25 mouse cellular contexts compared by ENCODE assay signal in genomic region chr11:55183124-55183523, GRCm38 (mm10). TPM values are rescaled to one million over a fixed set of nuclear protein-coding genes. Genes with fewer than 3 reads are reported as not detected.
DNase-seq lines count a peak whose midpoint lies in the region; ATAC-seq and TF ChIP-seq lines count a peak whose summit lies in the region.
"Had no signal": no experiment of that assay in that cellular context is flagged by ENCODE, and none has a peak within 500 bp of the region (broad histone marks: within the 10 kb centered on the region; RNA-seq: fewer than 3 reads in every experiment).

No protein-coding gene starts in this region.

- WGBS in liver, embryonic 14.5 days (ENCODE audit: insufficient replicate concordance), result 45% methylated on average over 7 of the region's 7 CpGs
- 22% methylated on average over 7 of the region's 7 CpGs for WGBS in lung, postnatal 0 days
- 45% methylated on average over 7 of the region's 7 CpGs for WGBS in intestine, postnatal 0 days
- 75% methylated on average over 7 of the region's 7 CpGs for WGBS in forebrain, embryonic 13.5 days

- H3K27ac ChIP-seq in liver, embryonic 14.5 days, result no peak overlapping the region
- H3K27ac ChIP-seq in lung, postnatal 0 days (ENCODE audit: low read length), result peak overlapping the region; percentile 69; the same call in 1 of the 2 replicates
- no peak overlapping the region for H3K27ac ChIP-seq in intestine, postnatal 0 days (ENCODE audit: low read depth, low read length)
- no peak overlapping the region for H3K27ac ChIP-seq in forebrain, embryonic 13.5 days
- H3K27ac ChIP-seq: heart, embryonic 15.5 days; kidney, postnatal 0 days; layer of hippocampus, adult 2 months; left cerebral cortex, adult 2 months; limb, embryonic 10.5 days; macrophage; midbrain, embryonic 12.5 days; stomach, postnatal 0 days had no signal

- peak overlapping the region; percentile 43; the same call in 1 of the 2 replicates for H3K4me2 ChIP-seq in liver, embryonic 14.5 days (ENCODE audit: low read depth)
- H3K4me2 ChIP-seq in lung, postnatal 0 days (replicated peaks; ENCODE audit: low read depth, low read length), result peak overlapping the region; percentile 37; the same call in 1 of the 2 replicates
- H3K4me2 ChIP-seq in intestine, postnatal 0 days (replicated peaks; ENCODE audit: low read depth), result no peak overlapping the region
- no peak overlapping the region for H3K4me2 ChIP-seq in forebrain, embryonic 13.5 days
- H3K4me2 ChIP-seq: heart, embryonic 15.5 days; midbrain, embryonic 12.5 days had no signal

- H3K9me3 ChIP-seq in liver, embryonic 14.5 days (ENCODE audit: control insufficient read depth, low read length), result no peaks in the 10 kb centered on the region
- no peaks in the 10 kb centered on the region for H3K9me3 ChIP-seq in lung, postnatal 0 days (ENCODE audit: low read length)
- H3K9me3 ChIP-seq in intestine, postnatal 0 days (ENCODE audit: control insufficient read depth), result no peaks in the 10 kb centered on the region
- no peaks in the 10 kb centered on the region for H3K9me3 ChIP-seq in forebrain, embryonic 13.5 days (replicated peaks)
- H3K9me3 ChIP-seq: heart, embryonic 15.5 days; limb, embryonic 10.5 days; midbrain, embryonic 12.5 days had no signal

- no peak overlapping the region for H3K4me3 ChIP-seq in liver, embryonic 14.5 days (ENCODE audit: insufficient read depth in 1 of 2, low read depth in 2 of 2, low read length in 2 of 2)
- H3K4me3 ChIP-seq in lung, postnatal 0 days (ENCODE audit: low read depth, low read length), result no peak overlapping the region
- no peak overlapping the region for H3K4me3 ChIP-seq in intestine, postnatal 0 days (ENCODE audit: low read depth, low read length)
- H3K4me3 ChIP-seq in forebrain, embryonic 13.5 days, result no peak overlapping the region
- H3K4me3 ChIP-seq: heart, embryonic 15.5 days; layer of hippocampus, adult 2 months; left cerebral cortex, adult 2 months; limb, embryonic 10.5 days; midbrain, embryonic 12.5 days had no signal

- peak; percentile 8 for DNase-seq in kidney, postnatal 14 days
- DNase-seq in kidney, postnatal 4 days, result no peak
- peak in 1 of 3 experiments; percentile 24 for DNase-seq in liver, embryonic 14.5 days (ENCODE audit: low read depth in 3 of 3, low spot score in 3 of 3)
- DNase-seq in lung, postnatal 0 days (ENCODE audit: low spot score), result peak; percentile 86
- DNase-seq: B cell, adult 2 months; cerebellum, adult 9-11 months; gastrocnemius, postnatal 25 days; kidney, adult 18-20 months; retina, postnatal 1 day had no signal

- peaks cover 0 to 7% of the 10 kb centered on the region in 2 experiments; a peak in 1 of 4 replicates for H3K4me1 ChIP-seq in liver, embryonic 14.5 days (replicated peaks; ENCODE audit: control insufficient read depth in 2 of 2, insufficient read depth in 2 of 2, low read length in 1 of 2)
- no peaks in the 10 kb centered on the region for H3K4me1 ChIP-seq in lung, postnatal 0 days (ENCODE audit: insufficient read depth, low read depth, low read length)
- H3K4me1 ChIP-seq in intestine, postnatal 0 days (replicated peaks; ENCODE audit: control insufficient read depth, insufficient read depth, low read length), result no peaks in the 10 kb centered on the region
- no peaks in the 10 kb centered on the region for H3K4me1 ChIP-seq in forebrain, embryonic 13.5 days
- H3K4me1 ChIP-seq: midbrain, embryonic 12.5 days had no signal

- H3K27me3 ChIP-seq in liver, embryonic 14.5 days (ENCODE audit: control insufficient read depth, insufficient read depth, low read length), result no peaks in the 10 kb centered on the region
- no peaks in the 10 kb centered on the region for H3K27me3 ChIP-seq in lung, postnatal 0 days (replicated peaks; ENCODE audit: insufficient read depth, low read length)
- no peaks in the 10 kb centered on the region for H3K27me3 ChIP-seq in intestine, postnatal 0 days (replicated peaks; ENCODE audit: control insufficient read depth, insufficient read depth, low read length)
- no peaks in the 10 kb centered on the region for H3K27me3 ChIP-seq in forebrain, embryonic 13.5 days
- H3K27me3 ChIP-seq: heart, embryonic 15.5 days; midbrain, embryonic 12.5 days had no signal

- TF ChIP-seq CTCF in liver, embryonic 14.5 days (IDR thresholded peaks at IDR 0.05; ENCODE audit: low read depth), result no peak
- TF ChIP-seq CTCF in lung, postnatal 0 days (IDR thresholded peaks at IDR 0.05), result no peak
- TF ChIP-seq CTCF in intestine, postnatal 0 days (IDR thresholded peaks at IDR 0.05; ENCODE audit: low read depth), result no peak

- H3K36me3 ChIP-seq in liver, embryonic 14.5 days (replicated peaks; ENCODE audit: control insufficient read depth, insufficient read depth, low read depth), result no peaks in the 10 kb centered on the region
- no peaks in the 10 kb centered on the region for H3K36me3 ChIP-seq in lung, postnatal 0 days (ENCODE audit: insufficient read depth, low read length)
- no peaks in the 10 kb centered on the region for H3K36me3 ChIP-seq in intestine, postnatal 0 days (ENCODE audit: control insufficient read depth, insufficient read depth)
- no peaks in the 10 kb centered on the region for H3K36me3 ChIP-seq in forebrain, embryonic 13.5 days (ENCODE audit: poor library complexity, severe bottlenecking)
- H3K36me3 ChIP-seq: heart, embryonic 15.5 days; limb, embryonic 10.5 days; midbrain, embryonic 12.5 days had no signal

- no peak for TF ChIP-seq EP300 in liver, embryonic 14.5 days (IDR thresholded peaks at IDR 0.05; ENCODE audit: low read depth)
- TF ChIP-seq EP300 in lung, postnatal 0 days (IDR thresholded peaks at IDR 0.05), result peak; percentile 12; the same call in 1 of the 2 replicates

- ATAC-seq in liver, embryonic 14.5 days (ENCODE audit: insufficient read depth), result 0 out of 2 replicates have a peak, but pooled peaks have one; percentile 63
- peak; percentile 80 for ATAC-seq in lung, postnatal 0 days
- ATAC-seq in intestine, postnatal 0 days, result no peak
- ATAC-seq in forebrain, embryonic 13.5 days, result no peak
- no peak for ATAC-seq in megakaryocyte progenitor cell, adult 5-6 weeks (replicated peaks; ENCODE audit: poor library complexity)
- ATAC-seq: forebrain, embryonic 14.5 days had no signal

- no peak overlapping the region for H3K9ac ChIP-seq in liver, embryonic 14.5 days (replicated peaks)
- H3K9ac ChIP-seq in lung, postnatal 0 days (replicated peaks; ENCODE audit: low read depth), result no peak overlapping the region
- no peak overlapping the region for H3K9ac ChIP-seq in intestine, postnatal 0 days (ENCODE audit: low read depth, low read length)
- no peak overlapping the region for H3K9ac ChIP-seq in forebrain, embryonic 13.5 days
- H3K9ac ChIP-seq: heart, embryonic 15.5 days; midbrain, embryonic 12.5 days had no signal

RNA-seq across cellular contexts. Expression of gene Slc36a2, which starts 1.8 kb away (rescaled TPM):
- polyA plus RNA-seq in liver, embryonic 14.5 days (2012; rRNA removed), result 14.1 and 15.9 TPM in 2 replicates
- 13.8 and 16.6 TPM in 2 replicates for polyA plus RNA-seq in liver, embryonic 14.5 days (2014; fragmentation: Nextera tagmentation; extraction: Ambion mirVana)
- polyA plus RNA-seq in lung, postnatal 0 days (2015; fragmentation: Nextera tagmentation; extraction: Ambion mirVana), result 25.4 and 32.4 TPM in 2 replicates
- polyA plus RNA-seq in intestine, postnatal 0 days (2015; fragmentation: Nextera tagmentation; extraction: Ambion mirVana), result not detected in 2 replicates
- polyA plus RNA-seq in forebrain, embryonic 13.5 days (2015; fragmentation: Nextera tagmentation; extraction: Ambion mirVana), result 0.09 and 0.13 TPM in 2 replicates
- 3.1 and 4.7 TPM in 2 replicates for total RNA-seq in megakaryocyte progenitor cell, adult 5-6 weeks (2015)
- total RNA-seq in megakaryocyte progenitor cell, adult 5-6 weeks (2017), result 1.7 and 2.6 TPM in 2 replicates
- total RNA-seq: hematopoietic stem cell, adult 5-6 weeks; monocyte, adult 5-6 weeks had no signal
- polyA plus RNA-seq: macrophage; midbrain, embryonic 12.5 days had no signal

RNA-seq across cellular contexts. Expression of gene Slc36a1, which starts 21.0 kb away (rescaled TPM):
- polyA plus RNA-seq in liver, embryonic 14.5 days (2012; rRNA removed), result 7.9 and 8.1 TPM in 2 replicates
- 1.7 and 2.0 TPM in 2 replicates for polyA plus RNA-seq in liver, embryonic 14.5 days (2014; fragmentation: Nextera tagmentation; extraction: Ambion mirVana)
- 1.7 and 1.8 TPM in 2 replicates for polyA plus RNA-seq in lung, postnatal 0 days (2015; fragmentation: Nextera tagmentation; extraction: Ambion mirVana)
- 4.3 and 5.4 TPM in 2 replicates for polyA plus RNA-seq in intestine, postnatal 0 days (2015; fragmentation: Nextera tagmentation; extraction: Ambion mirVana)
- polyA plus RNA-seq in forebrain, embryonic 13.5 days (2015; fragmentation: Nextera tagmentation; extraction: Ambion mirVana), result 1.6 and 2.2 TPM in 2 replicates
- 24.6 and 25.4 TPM in 2 replicates for total RNA-seq in megakaryocyte progenitor cell, adult 5-6 weeks (2015)
- 10.7 and 12.4 TPM in 2 replicates for total RNA-seq in megakaryocyte progenitor cell, adult 5-6 weeks (2017)

RNA-seq across cellular contexts. Expression of gene Slc36a3, which starts 31.6 kb away (rescaled TPM):
- not detected in 2 replicates for polyA plus RNA-seq in liver, embryonic 14.5 days (2012; rRNA removed)
- polyA plus RNA-seq in liver, embryonic 14.5 days (2014; fragmentation: Nextera tagmentation; extraction: Ambion mirVana), result not detected in 2 replicates
- 0.07 TPM in 1 of 2 replicates, not detected in the other for polyA plus RNA-seq in lung, postnatal 0 days (2015; fragmentation: Nextera tagmentation; extraction: Ambion mirVana)
- not detected in 2 replicates for polyA plus RNA-seq in intestine, postnatal 0 days (2015; fragmentation: Nextera tagmentation; extraction: Ambion mirVana)
- polyA plus RNA-seq in forebrain, embryonic 13.5 days (2015; fragmentation: Nextera tagmentation; extraction: Ambion mirVana), result not detected in 2 replicates
- not detected in 2 replicates for total RNA-seq in megakaryocyte progenitor cell, adult 5-6 weeks (2015)
- 0.14 TPM in 1 of 2 replicates, not detected in the other for total RNA-seq in megakaryocyte progenitor cell, adult 5-6 weeks (2017)
- total RNA-seq: gastrocnemius, postnatal 25 days; heart, adult 8-10 months; hematopoietic stem cell, adult 5-6 weeks; layer of hippocampus, adult 2 months; left cerebral cortex, adult 2 months; monocyte, adult 5-6 weeks had no signal
- polyA plus RNA-seq: forebrain, embryonic 14.5 days; heart, embryonic 15.5 days; kidney, postnatal 0 days; limb, embryonic 10.5 days; midbrain, embryonic 12.5 days; neural tube, embryonic 11.5 days had no signal

Comparison
In these comparisons a context has a peak if more than half of its experiments do, and no peak if none do; other contexts are left out.
1. DNase-seq: peak in kidney, postnatal 14 days (single experiment) and lung, postnatal 0 days (single experiment); none in kidney, postnatal 4 days (0 of 2).
2. ATAC-seq: peak in liver, embryonic 14.5 days (single experiment) and lung, postnatal 0 days (single experiment); none in intestine, postnatal 0 days (single experiment), forebrain, embryonic 13.5 days (single experiment) and megakaryocyte progenitor cell, adult 5-6 weeks (single experiment).
3. H3K4me2 ChIP-seq: peak in liver, embryonic 14.5 days (single experiment) and lung, postnatal 0 days (single experiment); none in intestine, postnatal 0 days (single experiment) and forebrain, embryonic 13.5 days (single experiment).
4. RNA of gene Slc36a2, which starts 1.8 kb away (polyA plus RNA-seq): 25.4 to 32.4 TPM in lung, postnatal 0 days and 13.8 to 16.6 TPM in liver, embryonic 14.5 days; 0.09 to 0.13 TPM in forebrain, embryonic 13.5 days and not detected in intestine, postnatal 0 days; every median in the first group is over 10 times any median in the second.